Mouse (Mus musculus) brown adipose tissue, adult 24 weeks (tissue): Measurements from ENCODE around the gene Dido1. TPM values are rescaled to one million over a fixed set of nuclear protein-coding genes. Genes with fewer than 3 reads are reported as not detected.

Experiments
- polyA plus RNA-seq: library from polyadenylated mRNA; stranded (reverse); fragments of >200 nt; gene quantifications from 2 replicates; pipeline ENCODE4 v1.2.4, GENCODE M21; 2012; ENCODE audit not compliant: missing spikeins, insufficient read depth, insufficient read length

The Dido1 gene
- polyA plus RNA-seq, 1 experiment: 13.6 TPM

Other genes with a start within 250 kb of the Dido1 start
- not detected in 2 replicates for gene Ntsr1, start 210.0 kb downstream of the Dido1 start, polyA plus RNA-seq
- gene Mrgbp, start 128.7 kb downstream of the Dido1 start, polyA plus RNA-seq: 8.1 and 10.4 TPM in 2 replicates
- gene Ogfr, start 120.8 kb downstream of the Dido1 start, polyA plus RNA-seq: 17.9 and 19.9 TPM in 2 replicates
- gene Col9a3, start 112.2 kb downstream of the Dido1 start, polyA plus RNA-seq: not detected in 2 replicates
- not detected in 2 replicates for gene Tcfl5, start 67.3 kb downstream of the Dido1 start, polyA plus RNA-seq
- gene Gid8, start 118 bp upstream of the Dido1 start, polyA plus RNA-seq: 40.1 and 72.7 TPM in 2 replicates
- not detected in 2 replicates for gene Slc17a9, start 15.3 kb upstream of the Dido1 start, polyA plus RNA-seq
- not detected in 2 replicates for gene Bhlhe23, start 66.9 kb upstream of the Dido1 start, polyA plus RNA-seq
- gene Ythdf1, start 210.9 kb upstream of the Dido1 start, polyA plus RNA-seq: 17.6 and 25.7 TPM in 2 replicates
- gene Birc7, start 219.0 kb upstream of the Dido1 start, polyA plus RNA-seq: not detected in 2 replicates
- gene Nkain4, start 244.7 kb upstream of the Dido1 start, polyA plus RNA-seq: not detected in 2 replicates